Mouse (Mus musculus) hindbrain, embryonic 13.5 days (tissue): ENCODE measurements around the gene Aldh3b3. TPM values are rescaled to one million over a fixed set of nuclear protein-coding genes. Genes with fewer than 3 reads are reported as not detected.

ENCODE experiments used
- ATAC-seq: fragments of 200-750 bp; cut with Nextera tagmentation; 2 replicates; pipeline ENCODE4 v1.8.0; 2017; ENCODE audit warnings: moderate TSS enrichment; ENCODE audit not compliant: low FRiP score
- H3K27ac ChIP-seq: fragments of 300-500 bp; sonication (generic); 2 replicates; pipeline ENCODE4 v1.5.1; 2015; ENCODE audit warnings: inconsistent platforms, mild to moderate bottlenecking, moderate library complexity
- H3K27me3 ChIP-seq: fragments of 300-500 bp; sonication (generic); 2 replicates; pipeline ENCODE4 v1.6.1; 2015; ENCODE audit warnings: mild to moderate bottlenecking, inconsistent platforms
- H3K36me3 ChIP-seq: fragments of 300-500 bp; sonication (generic); 2 replicates; pipeline ENCODE4 v1.6.1; 2015; ENCODE audit warnings: mild to moderate bottlenecking, inconsistent platforms
- H3K4me1 ChIP-seq: fragments of 300-500 bp; sonication (generic); replicated peaks from 2 replicates; pipeline ENCODE4 v1.6.1; 2015; ENCODE audit warnings: inconsistent platforms
- H3K4me2 ChIP-seq: fragments of 300-500 bp; sonication (generic); 2 replicates; pipeline ENCODE4 v1.6.1; 2015; ENCODE audit warnings: inconsistent platforms, mild to moderate bottlenecking, moderate library complexity
- H3K4me3 ChIP-seq: fragments of 300-500 bp; sonication (generic); 2 replicates; pipeline ENCODE4 v1.5.1; 2015; ENCODE audit warnings: mild to moderate bottlenecking, inconsistent platforms
- H3K9ac ChIP-seq: fragments of 300-500 bp; sonication (generic); 2 replicates; pipeline ENCODE4 v1.6.1; 2015; ENCODE audit warnings: mild to moderate bottlenecking, inconsistent platforms
- H3K9me3 ChIP-seq: fragments of 300-500 bp; sonication (generic); 2 replicates; pipeline ENCODE4 v1.6.1; 2016; ENCODE audit warnings: inconsistent platforms
- WGBS: fragments of 180-500 bp; shearing (Covaris S2); methylation state at CpG from one replicate; pipeline ENCODE4 v1.1.7; 2015; 5-methylcytosine and 5-hydroxymethylcytosine counted together
- polyA plus RNA-seq: library from polyadenylated mRNA; unstranded; fragments of >200 nt; fragmentation: Nextera tagmentation; extraction: Ambion mirVana; gene quantifications from 2 replicates; pipeline ENCODE4 v1.2.1, GENCODE M21; 2015

Aldh3b3 gene
- polyA plus RNA-seq, 1 experiment from 2014 or later, result not detected

GRCm38 (mm10) chr19:3998335-3998734 is 39.9 kb downstream of the Aldh3b3 start:
- H3K9ac ChIP-seq, result no peak overlapping the region
- H3K27me3 ChIP-seq, result no peaks in the 10 kb centered on the region; the same call in 1 of the 2 replicates
- no peak for ATAC-seq
- H3K4me3 ChIP-seq, result no peak overlapping the region
- no peak overlapping the region for H3K27ac ChIP-seq
- peaks cover 19% of the 10 kb centered on the region for H3K4me1 ChIP-seq
- 74% methylated on average over 8 of the region's 8 CpGs for WGBS
- H3K36me3 ChIP-seq, result no peaks in the 10 kb centered on the region
- no peaks in the 10 kb centered on the region for H3K9me3 ChIP-seq
- no peak overlapping the region for H3K4me2 ChIP-seq

- Histone ChIP-seq H3K4me3 (peak overlapping the region; percentile 69), H3K27ac (0 out of 2 replicates have a peak overlapping the region, but pooled peaks have one; percentile 98), H3K36me3 (0 out of 2 replicates have a peak, but pooled peaks cover under 1% of the 10 kb centered on the region), H3K9ac (peak overlapping the region; percentile 95; the same call in 1 of the 2 replicates), H3K4me1 (peaks cover 19% of the 10 kb centered on the region), H3K4me2 (peak overlapping the region; percentile 86), H3K9me3 (no peaks in the 10 kb centered on the region), H3K27me3 (no peaks in the 10 kb centered on the region; the same call in 1 of the 2 replicates)
- no peak for ATAC-seq
- WGBS, result 89% methylated on average over 9 of the region's 9 CpGs
These were observed 40.8 kb downstream of the Aldh3b3 start for GRCm38 (mm10) chr19:3999121-3999730.

- Histone ChIP-seq H3K4me1 (peaks cover 19% of the 10 kb centered on the region), H3K36me3 (peaks cover 7% of the 10 kb centered on the region), H3K4me3 (peak within 1 kb of the TSS; percentile 69), H3K27me3 (no peaks in the 10 kb centered on the region; the same call in 1 of the 2 replicates), H3K4me2 (peak within 1 kb of the TSS; percentile 86), H3K27ac (peak within 1 kb of the TSS; percentile 98), H3K9ac (peak within 1 kb of the TSS; percentile 95), H3K9me3 (no peaks in the 10 kb centered on the region)
- under 1% methylated on average over 64 of the region's 64 CpGs for whole genome bisulfite sequencing
- peak; percentile 90 for ATAC-seq
These were observed 41.9 kb downstream of the Aldh3b3 start, which contains the start of the genes Nudt8 and Gm49405 for GRCm38 (mm10) chr19:4000119-4000900. Nudt8 (plus strand) TSS chr19:4000580. Gm49405 (plus strand) TSS chr19:4000626.

GRCm38 (mm10) chr19:4000949-4001525 is 42.6 kb downstream of the Aldh3b3 start:
- Histone ChIP-seq H3K4me1 (peaks cover 19% of the 10 kb centered on the region), H3K4me3 (peak overlapping the region; percentile 69), H3K4me2 (peak overlapping the region; percentile 86), H3K27me3 (no peaks in the 10 kb centered on the region; the same call in 1 of the 2 replicates), H3K9ac (peak overlapping the region; percentile 95), H3K27ac (peak overlapping the region; percentile 98), H3K36me3 (peaks cover 13% of the 10 kb centered on the region), H3K9me3 (no peaks in the 10 kb centered on the region)
- ATAC-seq, result peak; percentile 25
- WGBS, result 19% methylated on average over 17 of the region's 17 CpGs

- WGBS, result 91% methylated on average over 5 of the region's 5 CpGs
- Histone ChIP-seq H3K4me1 (peaks cover 19% of the 10 kb centered on the region), H3K4me3 (peak overlapping the region; percentile 69), H3K9me3 (no peaks in the 10 kb centered on the region), H3K36me3 (peaks cover 20% of the 10 kb centered on the region), H3K27me3 (no peaks in the 10 kb centered on the region; the same call in 1 of the 2 replicates), H3K4me2 (peak overlapping the region; percentile 86), H3K9ac (peak overlapping the region; percentile 95), H3K27ac (0 out of 2 replicates have a peak overlapping the region, but pooled peaks have one; percentile 98)
- no peak for ATAC-seq
These were observed 43.3 kb downstream of the Aldh3b3 start for GRCm38 (mm10) chr19:4001752-4002151.

GRCm38 (mm10) chr19:4003112-4003511 is 44.7 kb downstream of the Aldh3b3 start, which contains the start of gene Doc2g:
Doc2g (plus strand) TSS chr19:4003313.
- Histone ChIP-seq H3K9ac (no peak within 1 kb of the TSS), H3K4me3 (no peak within 1 kb of the TSS), H3K4me2 (no peak within 1 kb of the TSS), H3K4me1 (peaks cover 19% of the 10 kb centered on the region), H3K36me3 (peaks cover 33% of the 10 kb centered on the region), H3K27me3 (no peaks in the 10 kb centered on the region; the same call in 1 of the 2 replicates), H3K27ac (no peak within 1 kb of the TSS), H3K9me3 (no peaks in the 10 kb centered on the region)
- 70% methylated on average over 1 of the region's 1 CpGs for WGBS
- no peak for ATAC-seq

- H3K9ac ChIP-seq, result no peak overlapping the region
- no peak overlapping the region for H3K4me3 ChIP-seq
- 84% methylated on average over 12 of the region's 12 CpGs for WGBS
- no peaks in the 10 kb centered on the region; the same call in 1 of the 2 replicates for H3K27me3 ChIP-seq
- peaks cover 19% of the 10 kb centered on the region for H3K4me1 ChIP-seq
- no peak overlapping the region for H3K4me2 ChIP-seq
- no peak for ATAC-seq
- peaks cover 39% of the 10 kb centered on the region for H3K36me3 ChIP-seq
- no peaks in the 10 kb centered on the region for H3K9me3 ChIP-seq
- H3K27ac ChIP-seq, result no peak overlapping the region
These were observed 45.2 kb downstream of the Aldh3b3 start for GRCm38 (mm10) chr19:4003641-4004040.

- H3K4me2 ChIP-seq, result no peak overlapping the region
- peaks cover 46% of the 10 kb centered on the region for H3K36me3 ChIP-seq
- WGBS, result 88% methylated on average over 15 of the region's 15 CpGs
- H3K9ac ChIP-seq, result no peak overlapping the region
- no peaks in the 10 kb centered on the region for H3K9me3 ChIP-seq
- H3K4me1 ChIP-seq, result peaks cover 19% of the 10 kb centered on the region
- no peak for ATAC-seq
- no peak overlapping the region for H3K4me3 ChIP-seq
- H3K27me3 ChIP-seq, result no peaks in the 10 kb centered on the region; the same call in 1 of the 2 replicates
- no peak overlapping the region for H3K27ac ChIP-seq
These were observed 45.9 kb downstream of the Aldh3b3 start for GRCm38 (mm10) chr19:4004331-4004730.

- Histone ChIP-seq H3K9me3 (no peaks in the 10 kb centered on the region), H3K9ac (no peak overlapping the region), H3K4me3 (no peak overlapping the region), H3K27ac (no peak overlapping the region), H3K4me1 (peaks cover 13% of the 10 kb centered on the region), H3K36me3 (peaks cover 53% of the 10 kb centered on the region), H3K4me2 (no peak overlapping the region), H3K27me3 (no peaks in the 10 kb centered on the region)
- WGBS, result 92% methylated on average over 9 of the region's 9 CpGs
- no peak for ATAC-seq
These were observed 46.6 kb downstream of the Aldh3b3 start for GRCm38 (mm10) chr19:4005091-4005490.

GRCm38 (mm10) chr19:4005971-4006370 is 47.5 kb downstream of the Aldh3b3 start:
- no peak for ATAC-seq
- Histone ChIP-seq H3K4me1 (peaks cover 13% of the 10 kb centered on the region), H3K27me3 (no peaks in the 10 kb centered on the region), H3K9me3 (no peaks in the 10 kb centered on the region), H3K4me3 (no peak overlapping the region), H3K36me3 (peaks cover 59% of the 10 kb centered on the region), H3K27ac (no peak overlapping the region), H3K4me2 (no peak overlapping the region), H3K9ac (no peak overlapping the region)
- 97% methylated on average over 8 of the region's 8 CpGs for WGBS

GRCm38 (mm10) chr19:4011086-4011485 is 52.6 kb downstream of the Aldh3b3 start:
- WGBS, result 97% methylated on average over 5 of the region's 5 CpGs
- peaks cover 14% of the 10 kb centered on the region for H3K4me1 ChIP-seq
- H3K9ac ChIP-seq, result no peak overlapping the region
- ATAC-seq, result no peak
- no peak overlapping the region for H3K4me3 ChIP-seq
- H3K36me3 ChIP-seq, result peaks cover 48% of the 10 kb centered on the region
- H3K27ac ChIP-seq, result no peak overlapping the region
- H3K4me2 ChIP-seq, result peak overlapping the region; percentile 75; the same call in 1 of the 2 replicates
- no peaks in the 10 kb centered on the region for H3K9me3 ChIP-seq
- H3K27me3 ChIP-seq, result no peaks in the 10 kb centered on the region
